Mouse (Mus musculus) MEL (cell line): ENCODE measurements around the gene Pld4. TPM values are rescaled to one million over a fixed set of nuclear protein-coding genes. Genes with fewer than 3 reads are reported as not detected.

Source experiments
- BHLHE40 ChIP-seq: IDR thresholded peaks from 2 replicates; pipeline ENCODE4 v1.6.1; 2012; ENCODE audit warnings: low read depth, mild to moderate bottlenecking, inconsistent platforms, low read length, improper control_type of control experiment, borderline replicate concordance
- CHD2 ChIP-seq: IDR thresholded peaks from 2 replicates; pipeline ENCODE4 v1.6.1; 2011; ENCODE audit warnings: low read length, improper control_type of control experiment
- CTCF ChIP-seq, 3 experiments: IDR thresholded peaks in 2 of 3; conservative IDR thresholded peaks in 1 of 3; 2 replicates each; pipeline ENCODE4 v1.5.1; 2011 to 2012; ENCODE audit warnings: low read length in 3 of 3, low read depth in 2 of 3, mild to moderate bottlenecking in 2 of 3, improper control_type of control experiment in 1 of 3, inconsistent platforms in 1 of 3, mixed read lengths in 1 of 3, moderate library complexity in 1 of 3; ENCODE audit not compliant: control insufficient read depth in 1 of 3, insufficient read depth in 1 of 3, poor library complexity in 1 of 3, severe bottlenecking in 1 of 3
- EP300 ChIP-seq, 2 experiments: IDR thresholded peaks; 2 replicates each; pipeline ENCODE4 v1.6.1; 2011; ENCODE audit warnings: improper control_type of control experiment in 2 of 2, low read length in 2 of 2, low read depth in 1 of 2, mild to moderate bottlenecking in 1 of 2
- ETS1 ChIP-seq: IDR thresholded peaks from 2 replicates; pipeline ENCODE4 v1.6.1; 2012; ENCODE audit warnings: low read depth, mild to moderate bottlenecking, inconsistent platforms, low read length, improper control_type of control experiment, moderate library complexity
- GABPA ChIP-seq: IDR thresholded peaks from 2 replicates; pipeline ENCODE4 v1.6.1; 2012; ENCODE audit warnings: low read depth, mild to moderate bottlenecking, inconsistent platforms, low read length, improper control_type of control experiment, moderate library complexity
- HCFC1 ChIP-seq: IDR thresholded peaks from 2 replicates; pipeline ENCODE4 v1.6.1; 2012; ENCODE audit warnings: low read depth, mild to moderate bottlenecking, inconsistent platforms, low read length, improper control_type of control experiment, moderate library complexity
- KAT2A ChIP-seq: conservative IDR thresholded peaks from 2 replicates; pipeline ENCODE4 v1.6.1; 2012; ENCODE audit warnings: low read depth, low read length, improper control_type of control experiment, inconsistent platforms
- MAFK ChIP-seq: IDR thresholded peaks from 2 replicates; pipeline ENCODE4 v1.6.1; 2011; ENCODE audit warnings: low read depth, mild to moderate bottlenecking, low read length, improper control_type of control experiment, borderline replicate concordance
- MAZ ChIP-seq: IDR thresholded peaks from 2 replicates; pipeline ENCODE4 v1.6.1; 2012; ENCODE audit warnings: low read depth, mild to moderate bottlenecking, inconsistent platforms, low read length, improper control_type of control experiment
- MEF2A ChIP-seq: IDR thresholded peaks from 2 replicates; pipeline ENCODE4 v1.6.1; 2014; ENCODE audit warnings: low read depth, mild to moderate bottlenecking, inconsistent platforms, low read length, improper control_type of control experiment; ENCODE audit not compliant: poor library complexity, insufficient replicate concordance, severe bottlenecking; ENCODE audit errors: extremely low read depth
- MYB ChIP-seq: IDR thresholded peaks from 2 replicates; pipeline ENCODE4 v1.6.1; 2011; ENCODE audit warnings: mild to moderate bottlenecking, low read depth, low read length, improper control_type of control experiment
- MYC ChIP-seq: IDR thresholded peaks from 2 replicates; pipeline ENCODE4 v1.6.1; 2011; ENCODE audit warnings: low read depth, mild to moderate bottlenecking, low read length, improper control_type of control experiment, moderate library complexity
- NELFE ChIP-seq: IDR thresholded peaks from 2 replicates; pipeline ENCODE4 v1.6.1; 2011; ENCODE audit warnings: low read depth, low read length, improper control_type of control experiment
- NRF1 ChIP-seq: IDR thresholded peaks from 2 replicates; pipeline ENCODE4 v1.6.1; 2014; ENCODE audit warnings: low read depth, mild to moderate bottlenecking, inconsistent platforms, low read length, improper control_type of control experiment, moderate library complexity; ENCODE audit not compliant: poor library complexity, insufficient read depth, severe bottlenecking
- POLR2AphosphoS2 ChIP-seq: IDR thresholded peaks from 2 replicates; pipeline ENCODE4 v1.6.1; 2011; ENCODE audit warnings: low read length, improper control_type of control experiment
- POLR2AphosphoS5 ChIP-seq: IDR thresholded peaks from 2 replicates; pipeline ENCODE4 v1.6.1; 2012; ENCODE audit warnings: low read depth, borderline replicate concordance, mild to moderate bottlenecking, inconsistent platforms, low read length, moderate library complexity, mixed read lengths
- SIN3A ChIP-seq: IDR thresholded peaks from 2 replicates; pipeline ENCODE4 v1.6.1; 2012; ENCODE audit warnings: low read length, improper control_type of control experiment, inconsistent platforms
- TBP ChIP-seq: IDR thresholded peaks from 2 replicates; pipeline ENCODE4 v1.8.0; 2011; ENCODE audit warnings: low read depth, low read length, improper control_type of control experiment
- TCF12 ChIP-seq: IDR thresholded peaks from 2 replicates; pipeline ENCODE4 v1.6.1; 2014; ENCODE audit warnings: low read depth, mild to moderate bottlenecking, inconsistent platforms, low read length, improper control_type of control experiment, moderate library complexity
- UBTF ChIP-seq: IDR thresholded peaks from 2 replicates; pipeline ENCODE4 v1.6.1; 2012; ENCODE audit warnings: low read depth, mild to moderate bottlenecking, inconsistent platforms, low read length, improper control_type of control experiment, moderate library complexity, borderline replicate concordance; ENCODE audit not compliant: insufficient read depth
- USF1 ChIP-seq: IDR thresholded peaks from 2 replicates; pipeline ENCODE4 v1.6.1; 2014; ENCODE audit warnings: low read depth, mild to moderate bottlenecking, inconsistent platforms, low read length, improper control_type of control experiment, moderate library complexity
- USF2 ChIP-seq, 2 experiments: IDR thresholded peaks; 2 replicates each; pipeline ENCODE4 v1.6.1; 2011 to 2012; ENCODE audit warnings: improper control_type of control experiment in 2 of 2, low read length in 2 of 2, borderline replicate concordance in 1 of 2, inconsistent platforms in 1 of 2, low read depth in 1 of 2, mild to moderate bottlenecking in 1 of 2; ENCODE audit not compliant: insufficient read depth in 1 of 2
- polyA plus RNA-seq, 2 experiments: library from polyadenylated mRNA; stranded (reverse) in 1 of 2; unstranded in 1 of 2; fragments of >175 nt in 1 of 2; fragments of >200 nt in 1 of 2; gene quantifications; 2 replicates each; pipeline versions ENCODE4 v1.2.1 to v1.2.4; 2012; ENCODE audit warnings: low replicate concordance in 2 of 2, low read depth in 1 of 2; ENCODE audit not compliant: insufficient read length in 2 of 2, insufficient read depth in 1 of 2, missing spikeins in 1 of 2
- total RNA-seq: library from RNA; depleted of rRNA; stranded (reverse); fragments of 300-350 nt; gene quantifications from 2 replicates; pipeline ENCODE4 v1.2.3, GENCODE M21; 2012

Pld4 gene
- total and polyA plus RNA-seq, 3 experiments = 9.7 to 16.4 TPM; not detected in 1

DNA sequence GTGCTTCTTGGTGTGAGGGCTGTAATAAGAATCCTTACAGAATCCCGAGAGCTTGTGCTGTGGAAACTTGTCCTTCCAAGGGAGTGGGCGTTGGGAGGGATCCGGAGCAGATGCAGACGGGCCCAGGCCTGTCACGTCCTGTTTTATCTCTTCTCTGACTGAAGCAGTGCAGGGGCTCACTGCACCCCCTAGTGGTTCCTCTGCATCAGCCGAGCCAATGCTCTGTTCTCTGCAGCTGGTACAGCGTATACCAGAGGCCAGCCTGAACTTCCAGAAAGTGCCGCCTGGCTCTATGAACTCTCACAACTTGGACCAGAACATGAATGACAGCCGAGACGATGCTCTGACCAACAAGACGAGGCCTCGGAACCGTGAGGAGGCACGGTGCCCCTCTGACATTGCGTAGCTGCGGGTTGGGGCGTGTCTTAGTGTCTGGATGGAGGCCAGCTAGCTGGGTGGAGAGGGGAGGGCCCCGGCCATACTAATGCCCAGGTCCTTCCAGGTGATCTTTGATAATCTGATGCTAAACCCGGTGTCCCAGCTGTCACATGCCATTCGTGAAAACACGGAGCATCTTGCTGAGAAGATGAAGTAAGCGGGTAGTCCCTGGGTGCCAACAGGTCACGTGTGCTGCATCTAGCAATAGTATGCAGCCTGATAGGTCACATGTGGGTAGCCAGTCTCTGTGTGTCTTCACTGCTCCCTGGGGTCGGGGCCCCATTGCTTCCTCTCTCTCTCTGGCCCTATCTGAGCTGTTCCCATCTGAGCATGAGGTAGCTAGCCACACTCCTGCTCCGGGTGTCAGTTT, 17.1 kb upstream of the Pld4 start (continued):
- TF ChIP-seq POLR2AphosphoS5 (peak; percentile 80; the same call in 1 of the 2 replicates), POLR2AphosphoS2 (peak; percentile 85), GABPA (no peak), CTCF (IDR thresholded peaks at IDR 0.05 in 2 of 3, conservative IDR thresholded peaks at IDR 0.05 in 1 of 3; ENCODE audit: control insufficient read depth in 1 of 3, insufficient read depth in 1 of 3, low read depth in 2 of 3, low read length in 3 of 3, poor library complexity in 1 of 3, severe bottlenecking in 1 of 3) (peak in 2 of 3 experiments; percentile 99 to 100; a peak in 4 of 6 replicates), NRF1 (peak; percentile 33; the same call in 1 of the 2 replicates), MYC (peak; percentile 96), USF2 (IDR thresholded peaks at IDR 0.05; ENCODE audit: borderline replicate concordance in 1 of 2, insufficient read depth in 1 of 2, low read depth in 1 of 2, low read length in 2 of 2) (peak; percentile 98 to 99), CHD2 (no peak), ETS1 (peak; percentile 80), SIN3A (peak; percentile 96), EP300 (IDR thresholded peaks at IDR 0.05; ENCODE audit: low read depth in 1 of 2, low read length in 2 of 2) (peak; percentile 46 to 72; a peak in 3 of 4 replicates), MYB (peak; percentile 27; the same call in 1 of the 2 replicates), KAT2A (no peak; the same call in 1 of the 2 replicates), MAZ (peak; percentile 80; the same call in 1 of the 2 replicates), BHLHE40 (peak; percentile 93), TBP (peak; percentile 94), USF1 (peak; percentile 99), HCFC1 (peak; percentile 71), NELFE (peak; percentile 90), MAFK (no peak), UBTF (peak; percentile 73; the same call in 1 of the 2 replicates), MEF2A (peak; percentile 50; the same call in 1 of the 2 replicates), TCF12 (peak; percentile 63; the same call in 1 of the 2 replicates)
- TF ChIP-seq, all 39 proteins: peak for 32
